Mouse (Mus musculus) midbrain, embryonic 10.5 days (tissue): Measurements from ENCODE around the gene Wdr24. TPM values are rescaled to one million over a fixed set of nuclear protein-coding genes. Genes with fewer than 3 reads are reported as not detected.
"Not testable (repeated sequence)": the region's sequence is repeated elsewhere in the genome, so short reads cannot be mapped to it uniquely, and the experiment has no call there.

Experiments used
- DNase-seq: peaks from one replicate; pipeline ENCODE4 v3.0.0-alpha.2; 2017; ENCODE audit warnings: low spot score
- H3K27ac ChIP-seq: fragments of 300-500 bp; sonication (generic); replicated peaks from 2 replicates; pipeline ENCODE4 v1.5.1; 2016; ENCODE audit warnings: mild to moderate bottlenecking
- H3K27me3 ChIP-seq: fragments of 300-500 bp; sonication (generic); 2 replicates; pipeline ENCODE4 v1.6.1; 2016; ENCODE audit warnings: low read depth, mild to moderate bottlenecking; ENCODE audit not compliant: poor library complexity, severe bottlenecking
- H3K36me3 ChIP-seq: fragments of 300-500 bp; sonication (generic); 2 replicates; pipeline ENCODE4 v1.6.1; 2016; ENCODE audit warnings: mild to moderate bottlenecking, moderate library complexity
- H3K4me1 ChIP-seq: fragments of 300-500 bp; sonication (generic); 2 replicates; pipeline ENCODE4 v1.6.1; 2016
- H3K4me3 ChIP-seq: fragments of 300-500 bp; sonication (generic); 2 replicates; pipeline ENCODE4 v1.5.1; 2016; ENCODE audit warnings: mild to moderate bottlenecking, moderate library complexity
- H3K9me3 ChIP-seq: fragments of 300-500 bp; sonication (generic); replicated peaks from 2 replicates; pipeline ENCODE4 v1.6.1; 2016; ENCODE audit warnings: mild to moderate bottlenecking
- WGBS: fragments of 180-500 bp; shearing (Covaris S2); methylation state at CpG from one replicate; pipeline ENCODE4 v1.1.7; 2016; 5-methylcytosine and 5-hydroxymethylcytosine counted together
- polyA plus RNA-seq: library from polyadenylated mRNA; unstranded; fragments of >200 nt; fragmentation: Nextera tagmentation; extraction: Ambion mirVana; gene quantifications from 2 replicates; pipeline ENCODE4 v1.2.1, GENCODE M21; 2016

The Wdr24 gene
- polyA plus RNA-seq, 1 experiment from 2014 or later = 31.7 TPM

DNA sequence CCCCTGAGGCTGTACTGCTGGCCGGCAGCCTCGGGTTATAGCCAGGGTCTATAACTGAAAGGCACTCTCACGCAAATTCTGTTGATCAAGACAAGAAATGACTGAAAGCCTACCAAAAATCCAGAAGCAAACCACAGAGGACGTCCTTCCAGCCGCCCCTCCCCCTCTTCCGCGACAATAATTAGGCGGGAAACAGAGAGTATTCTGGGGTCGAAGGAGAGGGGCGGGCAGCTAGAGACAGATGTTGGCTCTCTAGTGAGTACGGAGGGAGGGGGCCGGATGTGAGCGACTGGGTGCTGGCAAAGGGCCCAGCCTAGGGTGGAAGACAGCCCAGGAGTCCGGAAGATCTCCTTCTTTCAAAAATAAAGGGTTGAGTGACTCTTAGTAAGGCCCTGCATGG, 30.8 kb upstream of the Wdr24 start, which contains the start of gene Fam173a:
Gene Fam173a (minus strand): TSS at position 287 of the 400 bp plus-strand sequence.
- Histone ChIP-seq H3K4me1 (peaks cover 69% of the 10 kb centered on the region), H3K36me3 (peaks cover 50% of the 10 kb centered on the region), H3K27ac (peak within 1 kb of the TSS; percentile 96), H3K9me3 (no peaks in the 10 kb centered on the region), H3K27me3 (no peaks in the 10 kb centered on the region), H3K4me3 (peak within 1 kb of the TSS; percentile 85)
- WGBS = 1% methylated on average over 14 of the region's 14 CpGs
- DNase-seq = peak; percentile 70

DNA sequence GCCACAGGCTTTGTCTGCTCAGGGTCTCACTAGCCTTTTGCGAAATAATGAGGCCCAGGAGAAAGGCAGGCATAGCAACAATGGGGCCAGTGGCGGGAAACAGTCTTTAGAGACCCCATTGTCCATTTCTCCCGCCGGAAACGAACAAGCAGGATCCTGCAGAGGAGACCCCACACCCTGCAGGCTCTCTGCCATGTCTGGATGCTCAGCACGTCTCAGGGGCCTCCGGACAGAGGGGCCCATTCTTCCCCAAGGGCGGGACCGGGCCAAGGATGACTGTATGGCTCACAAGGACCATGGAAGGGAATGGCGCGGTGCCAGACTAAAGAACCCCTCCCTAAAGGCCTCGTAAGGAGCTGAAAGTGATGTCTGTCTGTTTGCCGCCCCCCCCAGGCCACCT, 29.2 kb upstream of the Wdr24 start:
- Histone ChIP-seq H3K27ac (peak overlapping the region; percentile 96), H3K4me3 (peak overlapping the region; percentile 85), H3K27me3 (no peaks in the 10 kb centered on the region), H3K4me1 (peaks cover 77% of the 10 kb centered on the region), H3K9me3 (no peaks in the 10 kb centered on the region), H3K36me3 (peaks cover 36% of the 10 kb centered on the region)
- 42% methylated on average over 13 of the region's 13 CpGs for WGBS
- DNase-seq = peak; percentile 68

DNA sequence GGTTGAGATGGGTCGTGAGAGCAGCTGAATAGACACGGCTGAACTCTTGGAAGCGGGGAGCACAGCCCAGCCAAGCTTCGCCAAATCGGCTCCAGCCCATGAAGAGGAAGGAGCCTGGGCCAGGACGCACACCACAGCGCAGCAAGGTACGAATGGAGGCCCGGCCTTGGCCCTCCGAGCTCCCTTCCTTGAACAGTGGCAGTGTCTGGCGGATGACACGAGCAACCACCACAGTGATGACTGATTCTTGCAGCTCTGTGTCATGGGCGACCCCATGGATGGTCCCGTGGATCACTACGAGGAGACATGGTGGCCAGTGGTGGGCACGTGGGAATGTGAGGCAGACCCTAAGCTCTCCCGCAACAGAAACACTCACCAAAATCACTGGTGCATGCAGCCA, 28.4 kb upstream of the Wdr24 start:
- Histone ChIP-seq H3K4me1 (peaks cover 77% of the 10 kb centered on the region), H3K36me3 (peaks cover 28% of the 10 kb centered on the region), H3K27me3 (no peaks in the 10 kb centered on the region), H3K9me3 (no peaks in the 10 kb centered on the region), H3K27ac (peak overlapping the region; percentile 96), H3K4me3 (peak overlapping the region; percentile 85)
- DNase-seq = no peak
- 54% methylated on average over 17 of the region's 17 CpGs for WGBS

DNA sequence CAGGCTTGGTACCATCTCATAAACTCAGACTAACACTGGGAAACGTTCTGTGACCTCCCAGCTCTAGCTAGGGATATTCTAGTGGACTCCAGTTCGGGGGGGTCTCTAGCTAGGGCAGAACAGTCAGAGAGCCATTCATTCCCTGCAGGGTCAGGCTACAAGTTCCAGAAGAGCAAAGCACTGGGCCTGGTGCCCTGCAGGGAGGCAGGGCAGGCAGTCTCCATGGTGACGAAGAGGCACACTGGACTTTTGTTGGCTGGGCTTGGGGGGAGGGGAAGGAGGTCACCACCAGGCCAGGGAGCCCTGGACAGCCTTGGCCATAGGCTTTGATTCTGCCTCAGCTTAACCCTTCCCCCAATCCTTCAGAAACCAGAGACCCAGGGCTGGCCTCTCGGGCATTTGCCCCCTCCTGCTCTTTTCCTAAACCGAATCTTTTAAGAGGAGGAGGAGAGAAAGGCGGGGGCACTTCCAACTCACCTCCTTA, 27.8 kb upstream of the Wdr24 start, which contains the start of gene AC134908.4:
Gene AC134908.4 (minus strand): TSS at position 51 of the 484 bp plus-strand sequence.
- no peaks in the 10 kb centered on the region for H3K9me3 ChIP-seq
- H3K4me3 ChIP-seq = peak within 1 kb of the TSS; percentile 85
- peaks cover 74% of the 10 kb centered on the region for H3K4me1 ChIP-seq
- peak; percentile 95 for DNase-seq
- peaks cover 24% of the 10 kb centered on the region for H3K36me3 ChIP-seq
- H3K27ac ChIP-seq = peak within 1 kb of the TSS; percentile 96
- WGBS = under 1% methylated on average over 6 of the region's 6 CpGs
- no peaks in the 10 kb centered on the region for H3K27me3 ChIP-seq

DNA sequence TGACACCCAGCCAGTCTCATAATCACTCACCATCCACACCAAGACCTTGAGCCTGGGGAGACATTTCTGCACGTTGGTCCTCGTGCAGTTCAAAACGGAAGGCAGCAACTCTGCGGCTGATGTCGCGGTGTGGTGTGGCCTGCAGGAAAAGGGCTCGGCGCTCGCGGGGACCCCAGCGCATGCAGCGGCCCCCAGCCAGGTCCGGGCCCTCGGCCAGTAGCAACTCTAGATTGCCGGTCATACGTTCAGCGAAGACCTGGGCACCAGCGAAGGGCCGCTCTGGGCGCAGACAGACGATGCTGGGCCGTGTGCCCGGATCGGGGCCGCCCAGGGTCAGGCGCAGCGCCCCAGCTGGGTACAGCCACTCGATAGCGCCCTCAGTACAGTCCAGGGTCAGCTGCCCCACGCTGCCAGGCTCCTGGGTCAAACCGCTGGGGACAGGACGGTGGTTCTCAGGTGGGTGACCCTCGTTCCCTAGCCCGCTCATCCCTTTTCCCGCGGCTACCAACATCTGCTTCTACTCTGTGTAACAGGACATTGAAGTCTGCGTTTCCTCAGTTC, 27.1 kb upstream of the Wdr24 start:
- Histone ChIP-seq H3K36me3 (peaks cover 24% of the 10 kb centered on the region), H3K27me3 (0 out of 2 replicates have a peak, but pooled peaks cover under 1% of the 10 kb centered on the region), H3K27ac (peak overlapping the region; percentile 96), H3K4me3 (peak overlapping the region; percentile 85), H3K9me3 (no peaks in the 10 kb centered on the region), H3K4me1 (peaks cover 67% of the 10 kb centered on the region)
- DNase-seq = no peak
- under 1% methylated on average over 37 of the region's 37 CpGs for WGBS

GRCm38 (mm10) chr17:25796951-25797369, 26.5 kb upstream of the Wdr24 start, which contains the start of gene Metrn:
Gene Metrn (minus strand): TSS chr17:25797136.
- 0% methylated on average over 35 of the region's 35 CpGs for WGBS
- H3K4me1 ChIP-seq = peaks cover 61% of the 10 kb centered on the region
- DNase-seq = peak; percentile 96
- peak within 1 kb of the TSS; percentile 85 for H3K4me3 ChIP-seq
- peak within 1 kb of the TSS; percentile 96 for H3K27ac ChIP-seq
- H3K36me3 ChIP-seq = peaks cover 24% of the 10 kb centered on the region
- H3K9me3 ChIP-seq = no peaks in the 10 kb centered on the region
- peaks cover 7% of the 10 kb centered on the region; the same call in 1 of the 2 replicates for H3K27me3 ChIP-seq

GRCm38 (mm10) chr17:25801029-25801428, 22.4 kb upstream of the Wdr24 start:
- H3K36me3 ChIP-seq = no peaks in the 10 kb centered on the region
- 11% methylated on average over 6 of the region's 6 CpGs for WGBS
- peaks cover 13% of the 10 kb centered on the region; the same call in 1 of the 2 replicates for H3K27me3 ChIP-seq

DNA sequence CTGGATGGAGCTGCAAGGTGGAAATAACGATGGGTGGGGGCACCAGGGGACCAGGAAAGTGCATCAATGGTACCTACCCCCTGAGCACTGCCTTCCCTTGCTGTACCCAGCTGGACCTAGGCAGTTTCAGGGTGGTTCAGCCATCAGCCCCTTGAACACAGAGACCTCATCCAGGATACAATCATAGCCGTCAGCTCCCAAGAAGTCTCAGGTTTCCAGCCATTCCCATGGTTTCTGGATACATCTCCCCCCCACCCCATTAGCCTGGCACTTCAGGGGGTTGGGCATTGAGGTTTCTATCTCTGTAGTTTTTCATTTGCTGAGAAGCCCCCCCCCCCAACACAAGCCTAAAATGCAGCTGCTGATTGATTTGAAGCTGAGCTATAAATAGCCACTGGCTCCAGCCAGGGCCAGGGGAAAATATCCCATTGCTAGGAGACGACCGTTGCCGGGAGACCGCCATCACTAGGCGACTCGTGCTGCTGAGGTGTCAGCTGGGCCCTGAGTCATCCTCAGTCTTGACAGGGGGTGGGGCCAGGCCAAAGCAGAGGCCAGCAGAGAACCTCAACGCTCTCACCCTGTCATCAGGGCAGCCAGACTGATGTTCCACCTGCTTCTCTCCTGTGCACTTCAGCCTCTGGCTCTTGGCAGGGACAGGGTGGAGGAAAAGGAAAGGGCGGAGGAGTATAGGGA, 20.5 kb upstream of the Wdr24 start:
- H3K27me3 ChIP-seq = peaks cover 21% of the 10 kb centered on the region
- peak; percentile 95 for DNase-seq

More at GRCm38 (mm10) chr17:25801029-25801428, 22.4 kb upstream of the Wdr24 start:
- H3K4me3 ChIP-seq = no peak overlapping the region
- no peak overlapping the region for H3K27ac ChIP-seq
- peak; percentile 75 for DNase-seq
- H3K4me1 ChIP-seq = peaks cover 44% of the 10 kb centered on the region
- no peaks in the 10 kb centered on the region for H3K9me3 ChIP-seq

DNA sequence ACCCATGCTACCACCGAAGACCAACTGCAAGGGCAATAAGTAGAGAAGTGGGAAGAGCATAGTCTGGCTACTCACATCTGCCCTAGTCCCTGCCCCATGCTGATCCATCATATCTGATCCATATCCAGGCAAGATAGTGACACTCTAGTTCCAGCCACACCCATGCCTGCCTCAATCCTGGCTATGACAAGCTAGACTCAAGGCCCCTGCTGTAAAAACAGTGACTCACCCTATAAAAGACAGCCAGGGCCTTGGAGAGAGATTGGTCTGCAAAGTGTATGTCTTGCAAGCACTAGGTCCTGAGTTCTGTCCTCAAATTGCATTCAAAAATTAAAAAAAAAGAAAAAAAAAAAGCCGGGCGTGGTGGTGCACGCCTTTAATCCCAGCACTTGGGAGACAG, 16.9 kb upstream of the Wdr24 start:
- Histone ChIP-seq H3K9me3 (no peaks in the 10 kb centered on the region), H3K27me3 (peaks cover 49% of the 10 kb centered on the region), H3K4me1 (peaks cover 59% of the 10 kb centered on the region), H3K27ac (no peak overlapping the region), H3K36me3 (no peaks in the 10 kb centered on the region), H3K4me3 (no peak overlapping the region)
- no peak for DNase-seq
- 88% methylated on average over 4 of the region's 4 CpGs for WGBS

More for the DNA sequence above, 20.5 kb upstream of the Wdr24 start:
- peaks cover 32% of the 10 kb centered on the region for H3K4me1 ChIP-seq
- H3K9me3 ChIP-seq = no peaks in the 10 kb centered on the region
- no peaks in the 10 kb centered on the region for H3K36me3 ChIP-seq
- H3K27ac ChIP-seq = peak overlapping the region; percentile 89
- WGBS = 13% methylated on average over 10 of the region's 10 CpGs
- peak overlapping the region; percentile 38 for H3K4me3 ChIP-seq

DNA sequence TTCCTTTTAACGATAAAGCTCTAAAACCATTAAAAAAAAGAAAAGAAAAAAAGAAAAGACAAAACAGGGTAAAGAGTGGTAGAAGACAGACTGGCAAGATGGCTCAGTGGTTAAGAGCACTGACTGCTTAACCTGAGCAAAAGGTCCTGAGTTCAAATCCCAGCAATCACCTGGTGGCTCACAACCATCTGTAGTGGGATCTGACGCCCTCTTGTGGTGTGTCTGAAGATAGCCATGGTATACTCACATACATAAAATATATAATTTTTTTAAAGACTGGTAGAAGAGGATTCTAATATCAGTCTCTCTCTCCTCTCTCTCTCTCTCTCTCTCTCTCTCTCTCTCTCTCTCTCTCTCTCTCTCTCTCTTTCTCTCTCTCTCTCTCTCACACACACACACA, 16.0 kb upstream of the Wdr24 start:
- not testable (repeated sequence) for H3K27ac ChIP-seq, H3K4me3 ChIP-seq, H3K9me3 ChIP-seq, H3K36me3 ChIP-seq, DNase-seq
- Histone ChIP-seq H3K27me3 (peaks cover 49% of the 10 kb centered on the region), H3K4me1 (peaks cover 53% of the 10 kb centered on the region)
- WGBS = 40% methylated on average over 2 of the region's 2 CpGs

GRCm38 (mm10) chr17:25808028-25808427, 15.4 kb upstream of the Wdr24 start:
- Histone ChIP-seq H3K4me1 (peaks cover 52% of the 10 kb centered on the region), H3K27ac (peak overlapping the region; percentile 95), H3K27me3 (peaks cover 55% of the 10 kb centered on the region), H3K36me3 (no peaks in the 10 kb centered on the region), H3K4me3 (peak overlapping the region; percentile 84), H3K9me3 (no peaks in the 10 kb centered on the region)
- 51% methylated on average over 5 of the region's 5 CpGs for WGBS
- no peak for DNase-seq

- H3K27ac ChIP-seq = peak within 1 kb of the TSS; percentile 95
- peak within 1 kb of the TSS; percentile 84 for H3K4me3 ChIP-seq
- H3K9me3 ChIP-seq = no peaks in the 10 kb centered on the region
- WGBS = under 1% methylated on average over 98 of the region's 100 CpGs
- H3K27me3 ChIP-seq = peaks cover 62% of the 10 kb centered on the region
- H3K36me3 ChIP-seq = no peaks in the 10 kb centered on the region
- peaks cover 49% of the 10 kb centered on the region for H3K4me1 ChIP-seq
- peak; percentile 86 for DNase-seq
Observed at GRCm38 (mm10) chr17:25808789-25809605, 14.4 kb upstream of the Wdr24 start, which contains the start of gene Fbxl16. Gene Fbxl16 (plus strand): TSS chr17:25809085.
